Mouse (Mus musculus): ENCODE results near the gene Zfp560. TPM values are rescaled to one million over a fixed set of nuclear protein-coding genes. Genes with fewer than 3 reads are reported as not detected.
"Not testable (repeated sequence)": the region's sequence is repeated elsewhere in the genome, so short reads cannot be mapped to it uniquely, and the experiment has no call there.

Gene Zfp560
- polyA plus RNA-seq, 1 experiment from 2014 or later = 49.2 TPM

- no peak for ATAC-seq (ENCODE audit: low FRiP score, low TSS enrichment)
- Histone ChIP-seq H3K9ac (replicated peaks; ENCODE audit: low read length) (no peak within 1 kb of the TSS), H3K9me3 (ENCODE audit: control insufficient read depth, low read length) (no peaks in the 10 kb centered on the region), H3K4me3 (replicated peaks; ENCODE audit: low read depth, low read length) (no peak within 1 kb of the TSS), H3K4me2 (ENCODE audit: low read length) (no peak within 1 kb of the TSS), H3K27me3 (ENCODE audit: control insufficient read depth, insufficient read depth, low read length) (no peaks in the 10 kb centered on the region), H3K36me3 (ENCODE audit: control insufficient read depth, insufficient read depth, low read length) (no peaks in the 10 kb centered on the region), H3K4me1 (ENCODE audit: control insufficient read depth, insufficient read depth, low read length) (no peaks in the 10 kb centered on the region), H3K27ac (replicated peaks; ENCODE audit: low read depth, low read length) (no peak within 1 kb of the TSS)
- DNase-seq = no peak
Observed at GRCm38 (mm10) chr9:20335994-20336393, 49.0 kb downstream of the Zfp560 start, which contains the start of gene Olfr18. TSS of gene Olfr18 (minus strand) at chr9:20336094.

- 85% methylated on average over 1 of the region's 1 CpGs for WGBS
Observed at GRCm38 (mm10) chr9:20298232-20298631, 86.7 kb downstream of the Zfp560 start, which contains the start of gene Olfr873. TSS of gene Olfr873 (plus strand) at chr9:20298532.

GRCm38 (mm10) chr9:20295562-20295961 lies 89.4 kb downstream of the Zfp560 start:
- DNase-seq; H3K4me1 ChIP-seq (ENCODE audit: control insufficient read depth, insufficient read depth, low read length); H3K9me3 ChIP-seq (ENCODE audit: control insufficient read depth, low read length); H3K4me3 ChIP-seq (replicated peaks; ENCODE audit: low read depth, low read length); H3K36me3 ChIP-seq (ENCODE audit: control insufficient read depth, insufficient read depth, low read length); H3K27me3 ChIP-seq (ENCODE audit: control insufficient read depth, insufficient read depth, low read length); ATAC-seq (ENCODE audit: low FRiP score, low TSS enrichment); H3K9ac ChIP-seq (replicated peaks; ENCODE audit: low read length); H3K4me2 ChIP-seq (ENCODE audit: low read length); H3K27ac ChIP-seq (replicated peaks; ENCODE audit: low read depth, low read length): not testable (repeated sequence)
- 81% methylated on average over 5 of the region's 5 CpGs for WGBS

More at GRCm38 (mm10) chr9:20298232-20298631, 86.7 kb downstream of the Zfp560 start, which contains the start of gene Olfr873:
- DNase-seq = no peak
- Histone ChIP-seq H3K9ac (replicated peaks; ENCODE audit: low read length) (no peak within 1 kb of the TSS), H3K9me3 (ENCODE audit: control insufficient read depth, low read length) (peaks cover 5% of the 10 kb centered on the region; the same call in 1 of the 2 replicates), H3K4me1 (ENCODE audit: control insufficient read depth, insufficient read depth, low read length) (no peaks in the 10 kb centered on the region), H3K4me2 (ENCODE audit: low read length) (no peak within 1 kb of the TSS), H3K27me3 (ENCODE audit: control insufficient read depth, insufficient read depth, low read length) (no peaks in the 10 kb centered on the region), H3K36me3 (ENCODE audit: control insufficient read depth, insufficient read depth, low read length) (no peaks in the 10 kb centered on the region), H3K27ac (replicated peaks; ENCODE audit: low read depth, low read length) (no peak within 1 kb of the TSS), H3K4me3 (replicated peaks; ENCODE audit: low read depth, low read length) (no peak within 1 kb of the TSS)
- no peak for ATAC-seq (ENCODE audit: low FRiP score, low TSS enrichment)

Other genes with a start within 250 kb of the Zfp560 start
- gene Olfr870, start 211.1 kb downstream of the Zfp560 start, polyA plus RNA-seq (2014; fragmentation: Nextera tagmentation; extraction: Ambion mirVana) = not detected in 2 replicates
- not detected in 2 replicates for gene Olfr871, start 173.0 kb downstream of the Zfp560 start, polyA plus RNA-seq (2014; fragmentation: Nextera tagmentation; extraction: Ambion mirVana)
- gene Olfr872, start 148.1 kb downstream of the Zfp560 start, polyA plus RNA-seq (2014; fragmentation: Nextera tagmentation; extraction: Ambion mirVana) = not detected in 2 replicates
- not detected in 2 replicates for gene Olfr39, start 102.8 kb downstream of the Zfp560 start, polyA plus RNA-seq (2014; fragmentation: Nextera tagmentation; extraction: Ambion mirVana)
- not detected in 2 replicates for gene Olfr873, start 86.6 kb downstream of the Zfp560 start, polyA plus RNA-seq (2014; fragmentation: Nextera tagmentation; extraction: Ambion mirVana)
- gene Olfr18, start 49.1 kb downstream of the Zfp560 start, polyA plus RNA-seq (2014; fragmentation: Nextera tagmentation; extraction: Ambion mirVana) = 0.08 and 0.32 TPM in 2 replicates
- gene Zfp26, start 75.0 kb upstream of the Zfp560 start, polyA plus RNA-seq (2014; fragmentation: Nextera tagmentation; extraction: Ambion mirVana) = 25.3 and 31.0 TPM in 2 replicates
- gene Zfp426, start 107.6 kb upstream of the Zfp560 start, polyA plus RNA-seq (2014; fragmentation: Nextera tagmentation; extraction: Ambion mirVana) = 30.1 and 39.5 TPM in 2 replicates
- gene Zfp266, start 136.2 kb upstream of the Zfp560 start, polyA plus RNA-seq (2014; fragmentation: Nextera tagmentation; extraction: Ambion mirVana) = 98.2 and 123 TPM in 2 replicates
- 55.9 and 56.0 TPM in 2 replicates for gene Zfp846, start 196.1 kb upstream of the Zfp560 start, polyA plus RNA-seq (2014; fragmentation: Nextera tagmentation; extraction: Ambion mirVana)

All from midbrain, embryonic 14.5 days (tissue).